Mouse (Mus musculus) forebrain, embryonic 16.5 days (tissue): ENCODE results near the gene Snd1. TPM values are rescaled to one million over a fixed set of nuclear protein-coding genes. Genes with fewer than 3 reads are reported as not detected.
"Not testable (repeated sequence)": the region's sequence is repeated elsewhere in the genome, so short reads cannot be mapped to it uniquely, and the experiment has no call there.

Experiments
- ATAC-seq: fragments of 200-750 bp; cut with Nextera tagmentation; 2 replicates; pipeline ENCODE4 v1.8.0; 2017; ENCODE audit warnings: mild to moderate bottlenecking, moderate library complexity
- H3K27ac ChIP-seq: fragments of 300-500 bp; sonication (generic); 2 replicates; pipeline ENCODE4 v1.5.1; 2014; ENCODE audit warnings: low read length, control low read depth
- H3K27me3 ChIP-seq: fragments of 300-500 bp; sonication (generic); replicated peaks from 2 replicates; pipeline ENCODE4 v1.6.1; 2014; ENCODE audit warnings: low read length; ENCODE audit not compliant: control insufficient read depth, insufficient read depth
- H3K36me3 ChIP-seq: fragments of 300-500 bp; sonication (generic); 2 replicates; pipeline ENCODE4 v1.6.1; 2014; ENCODE audit not compliant: control insufficient read depth, insufficient read depth
- H3K4me1 ChIP-seq: fragments of 300-500 bp; sonication (generic); replicated peaks from 2 replicates; pipeline ENCODE4 v1.6.1; 2014; ENCODE audit warnings: low read length; ENCODE audit not compliant: control insufficient read depth, insufficient read depth
- H3K4me2 ChIP-seq: fragments of 300-500 bp; sonication (generic); 2 replicates; pipeline ENCODE4 v1.6.1; 2014; ENCODE audit warnings: mild to moderate bottlenecking, low read length, control low read depth
- H3K4me3 ChIP-seq: fragments of 300-500 bp; sonication (generic); replicated peaks from 2 replicates; pipeline ENCODE4 v1.5.1; 2014; ENCODE audit warnings: mild to moderate bottlenecking, low read length, control low read depth
- H3K9ac ChIP-seq: fragments of 300-500 bp; sonication (generic); replicated peaks from 2 replicates; pipeline ENCODE4 v1.6.1; 2014; ENCODE audit warnings: low read depth, low read length, control low read depth
- H3K9me3 ChIP-seq: fragments of 300-500 bp; sonication (generic); 2 replicates; pipeline ENCODE4 v1.6.1; 2016; ENCODE audit warnings: low read length; ENCODE audit not compliant: control insufficient read depth
- WGBS: fragments of 180-500 bp; shearing (Covaris S2); extraction: QIAGEN DNeasy Blood & Tissue Kit; methylation state at CpG from one replicate; pipeline ENCODE4 v1.1.7; 2014; 5-methylcytosine and 5-hydroxymethylcytosine counted together
- polyA plus RNA-seq: library from polyadenylated mRNA; unstranded; fragments of >200 nt; fragmentation: Nextera tagmentation; extraction: Ambion mirVana; gene quantifications from 2 replicates; pipeline ENCODE4 v1.2.1, GENCODE M21; 2015

Gene Snd1
- polyA plus RNA-seq, 1 experiment from 2014 or later = 81.0 TPM

DNA sequence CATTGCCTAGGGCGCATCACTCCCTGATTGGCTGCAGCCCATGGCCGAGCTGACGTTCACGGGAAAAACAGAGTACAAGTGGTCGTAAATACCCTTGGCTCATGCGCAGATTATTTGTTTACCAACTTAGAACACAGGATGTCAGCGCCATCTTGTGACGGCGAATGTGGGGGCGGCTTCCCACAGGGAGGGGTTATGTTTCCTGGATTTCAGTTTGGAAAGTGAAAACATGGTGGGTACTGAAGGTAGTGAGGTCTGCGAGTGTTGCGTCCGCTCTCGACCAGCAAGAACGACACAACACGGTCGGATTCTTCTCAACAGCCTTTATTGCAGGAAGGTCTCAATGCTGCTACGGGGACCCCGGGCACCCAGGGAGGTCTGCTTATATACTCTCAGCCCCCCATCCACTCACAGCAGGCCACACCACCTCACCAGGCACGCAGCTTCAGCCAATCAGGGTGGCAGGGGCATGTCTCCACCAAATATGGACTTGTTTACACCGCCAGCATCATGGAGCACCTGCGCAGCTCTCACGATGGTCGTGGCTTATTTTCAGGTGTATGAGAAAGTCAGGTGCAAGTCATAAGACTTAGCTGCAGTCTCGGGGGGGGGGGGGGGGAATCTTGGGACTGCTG lies 454.3 kb downstream of the Snd1 start:
- ATAC-seq = 0 out of 2 replicates have a peak, but pooled peaks have one; percentile 36
- WGBS = 84% methylated on average over 19 of the region's 25 CpGs
- H3K4me2 ChIP-seq = not testable (repeated sequence)

DNA sequence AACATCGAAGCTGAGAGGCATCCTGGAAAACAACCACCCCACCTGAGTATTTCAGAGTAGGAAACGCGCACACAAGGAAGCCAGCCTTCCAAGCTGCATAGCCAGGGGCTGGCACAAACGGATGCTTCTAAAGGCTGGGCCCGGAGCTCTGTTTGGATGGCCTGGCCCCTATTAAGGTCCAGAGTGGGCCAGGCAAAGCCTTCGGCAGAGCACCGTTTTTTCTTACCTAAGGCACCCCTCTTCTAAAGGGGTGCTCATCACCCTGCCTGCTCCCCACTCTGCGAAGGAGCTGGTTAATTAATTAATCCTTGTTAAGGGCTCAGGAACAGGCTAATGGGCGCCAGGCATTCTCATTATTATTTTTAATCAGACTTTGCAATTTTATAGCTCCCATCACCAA lies 456.3 kb downstream of the Snd1 start:
- ATAC-seq = 0 out of 2 replicates have a peak, but pooled peaks have one; percentile 1
- 11% methylated on average over 9 of the region's 9 CpGs for WGBS
- Histone ChIP-seq H3K4me2 (peak overlapping the region; percentile 63), H3K27ac (no peak overlapping the region), H3K9me3 (no peaks in the 10 kb centered on the region), H3K27me3 (no peaks in the 10 kb centered on the region), H3K4me1 (peaks cover 17% of the 10 kb centered on the region), H3K4me3 (no peak overlapping the region; the same call in 1 of the 2 replicates), H3K9ac (peak overlapping the region; percentile 17; the same call in 1 of the 2 replicates), H3K36me3 (no peaks in the 10 kb centered on the region)

More for the DNA sequence above, 454.3 kb downstream of the Snd1 start:
- H3K9me3 ChIP-seq, H3K9ac ChIP-seq, H3K27ac ChIP-seq, H3K27me3 ChIP-seq, H3K36me3 ChIP-seq, H3K4me3 ChIP-seq: not testable (repeated sequence)
- H3K4me1 ChIP-seq = peaks cover 17% of the 10 kb centered on the region

DNA sequence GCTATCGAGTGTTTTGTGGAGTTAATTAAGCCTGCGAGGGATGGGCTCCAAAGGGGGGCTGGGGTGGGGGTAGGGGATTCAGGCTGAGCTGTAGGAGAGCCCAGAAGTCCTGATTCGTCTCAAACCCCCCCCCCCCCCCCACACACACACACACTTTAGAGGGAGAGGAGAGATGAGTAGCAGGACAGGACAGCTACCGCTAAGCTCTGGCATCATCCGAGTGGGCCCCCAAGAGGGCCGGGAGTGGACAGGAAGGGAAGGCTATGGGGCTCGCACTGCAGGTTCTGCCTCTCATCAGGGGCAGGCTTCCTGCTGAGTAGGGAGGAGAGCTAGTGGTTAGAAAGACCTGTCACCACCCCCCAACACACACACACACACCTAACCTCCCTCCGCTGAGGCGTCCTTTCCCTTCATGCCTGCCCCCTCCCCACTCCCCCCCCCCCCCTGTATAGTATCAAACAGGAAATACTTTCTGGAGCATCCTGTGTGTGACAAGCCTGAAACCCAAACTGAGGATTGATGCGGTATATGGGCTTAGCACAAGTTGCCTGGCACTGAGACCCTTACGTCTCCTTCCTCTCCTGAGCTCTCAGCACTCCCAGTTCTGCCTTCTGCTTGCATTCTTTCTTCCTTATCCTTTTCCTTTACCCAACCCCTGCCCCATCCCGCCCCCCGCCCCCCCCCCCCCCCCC lies 456.8 kb downstream of the Snd1 start:
- ATAC-seq = peak; percentile 62
- H3K36me3 ChIP-seq = no peaks in the 10 kb centered on the region
- peak overlapping the region; percentile 63 for H3K4me2 ChIP-seq
- H3K4me1 ChIP-seq = peaks cover 17% of the 10 kb centered on the region
- peak overlapping the region; percentile 35 for H3K4me3 ChIP-seq
- no peaks in the 10 kb centered on the region for H3K9me3 ChIP-seq
- H3K9ac ChIP-seq = peak overlapping the region; percentile 17; the same call in 1 of the 2 replicates
- 1% methylated on average over 12 of the region's 13 CpGs for WGBS
- H3K27ac ChIP-seq = no peak overlapping the region
- H3K27me3 ChIP-seq = no peaks in the 10 kb centered on the region

DNA sequence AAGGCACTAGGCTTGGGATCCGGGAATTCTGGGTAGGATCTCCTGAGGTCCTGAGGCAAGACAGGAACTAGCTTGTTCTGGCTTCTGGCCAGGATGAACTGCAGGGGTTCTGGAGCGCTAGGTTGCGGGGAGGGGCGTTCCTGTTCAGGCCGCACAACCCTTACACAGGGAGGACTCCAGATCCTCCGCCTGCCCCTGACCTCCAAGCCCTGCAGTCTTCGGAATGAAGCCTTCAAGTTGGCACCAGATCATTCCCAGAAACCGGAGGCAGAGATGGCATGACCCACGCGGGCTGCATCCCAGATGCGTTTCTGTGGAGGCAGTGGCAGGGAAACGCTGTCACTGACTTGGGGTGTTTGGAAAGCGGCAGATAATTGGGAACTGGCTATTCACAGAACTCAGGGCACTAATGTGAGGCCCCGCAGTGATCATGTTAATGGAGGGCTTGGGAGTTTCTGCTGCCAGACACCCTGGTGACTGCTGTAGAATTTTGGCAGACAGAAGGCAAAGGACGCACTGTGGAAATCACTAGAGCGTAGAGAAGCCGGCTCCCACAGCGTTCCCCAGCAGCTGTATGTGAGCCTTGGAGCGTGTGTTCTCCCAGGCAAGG lies 457.5 kb downstream of the Snd1 start:
- Histone ChIP-seq H3K9me3 (no peaks in the 10 kb centered on the region), H3K4me3 (peak overlapping the region; percentile 35), H3K9ac (peak overlapping the region; percentile 51), H3K4me1 (peaks cover 17% of the 10 kb centered on the region), H3K27ac (peak overlapping the region; percentile 41; the same call in 1 of the 2 replicates), H3K36me3 (no peaks in the 10 kb centered on the region), H3K27me3 (no peaks in the 10 kb centered on the region), H3K4me2 (peak overlapping the region; percentile 63)
- 1% methylated on average over 19 of the region's 19 CpGs for WGBS
- ATAC-seq = peak; percentile 74

DNA sequence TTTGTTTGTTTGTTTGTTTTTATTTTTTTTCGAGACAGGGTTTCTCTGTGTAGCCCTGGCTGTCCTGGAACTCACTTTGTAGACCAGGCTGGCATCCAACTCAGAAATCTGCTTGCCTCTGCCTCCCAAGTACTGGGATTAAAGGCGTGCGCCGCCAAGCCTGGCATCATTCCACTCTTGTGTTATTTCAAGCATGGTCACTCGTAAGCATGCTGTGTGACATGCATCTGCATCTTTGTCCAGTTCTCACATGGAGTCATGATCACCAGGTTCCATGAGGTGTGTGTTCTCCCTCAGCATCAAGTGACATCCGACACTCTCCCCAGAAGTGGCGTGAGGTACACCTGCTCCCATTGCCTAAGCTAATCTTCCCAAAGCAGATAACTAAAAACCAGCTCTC lies 460.8 kb downstream of the Snd1 start:
- H3K36me3 ChIP-seq = no peaks in the 10 kb centered on the region
- H3K4me2 ChIP-seq = no peak overlapping the region
- H3K9me3 ChIP-seq = no peaks in the 10 kb centered on the region
- H3K4me1 ChIP-seq = peaks cover 17% of the 10 kb centered on the region
- 88% methylated on average over 7 of the region's 7 CpGs for WGBS
- no peak overlapping the region for H3K27ac ChIP-seq
- ATAC-seq = no peak
- H3K4me3 ChIP-seq = no peak overlapping the region
- H3K27me3 ChIP-seq = no peaks in the 10 kb centered on the region
- no peak overlapping the region for H3K9ac ChIP-seq

DNA sequence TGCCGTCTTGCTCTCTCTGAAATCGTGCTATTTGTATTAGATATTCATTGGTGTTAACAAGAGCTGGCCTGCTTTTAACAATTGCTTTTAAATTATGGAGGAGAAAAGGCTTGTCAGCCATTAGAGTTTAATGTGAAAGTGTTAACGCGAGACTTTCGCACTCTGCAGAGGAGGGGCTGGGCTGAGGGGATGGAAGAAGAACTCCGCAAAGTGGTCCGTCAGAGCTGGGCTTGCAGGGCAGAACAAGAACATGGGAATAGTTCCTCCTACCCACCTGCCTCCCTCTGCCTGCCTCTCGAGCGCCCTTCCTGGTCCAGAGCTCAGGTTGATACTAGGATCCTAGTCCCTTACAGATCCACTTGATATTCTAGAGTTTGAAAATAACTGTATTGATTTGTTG lies 472.3 kb downstream of the Snd1 start:
- Histone ChIP-seq H3K4me2 (no peak overlapping the region), H3K27me3 (no peaks in the 10 kb centered on the region), H3K27ac (no peak overlapping the region), H3K4me1 (no peaks in the 10 kb centered on the region), H3K4me3 (no peak overlapping the region), H3K9ac (no peak overlapping the region), H3K9me3 (no peaks in the 10 kb centered on the region), H3K36me3 (no peaks in the 10 kb centered on the region)
- 57% methylated on average over 9 of the region's 9 CpGs for WGBS
- no peak for ATAC-seq

DNA sequence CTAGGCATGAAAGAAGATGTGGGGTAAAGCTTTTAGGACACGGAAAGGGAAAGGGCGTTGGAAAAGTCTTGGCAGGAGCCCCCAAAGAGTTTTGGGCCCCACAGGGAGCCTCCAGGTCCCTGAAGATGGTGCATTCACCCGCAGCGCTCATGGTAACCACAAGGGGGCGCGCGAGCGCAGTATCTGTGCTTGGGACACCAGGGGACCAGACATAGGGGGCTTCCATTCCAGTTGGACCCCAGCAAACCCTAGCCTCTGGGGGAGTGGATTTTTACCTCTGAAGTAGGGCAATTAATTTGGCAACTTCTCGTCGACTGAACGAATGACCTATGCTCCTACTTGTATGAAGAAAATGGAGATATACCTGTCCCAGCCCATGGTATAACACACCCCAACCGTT lies 474.3 kb downstream of the Snd1 start:
- Histone ChIP-seq H3K4me2 (no peak overlapping the region), H3K9me3 (no peaks in the 10 kb centered on the region), H3K27ac (no peak overlapping the region), H3K9ac (no peak overlapping the region), H3K36me3 (no peaks in the 10 kb centered on the region), H3K4me1 (no peaks in the 10 kb centered on the region), H3K27me3 (no peaks in the 10 kb centered on the region), H3K4me3 (no peak overlapping the region)
- ATAC-seq = peak; percentile 72; the same call in 1 of the 2 replicates
- WGBS = 20% methylated on average over 12 of the region's 12 CpGs

DNA sequence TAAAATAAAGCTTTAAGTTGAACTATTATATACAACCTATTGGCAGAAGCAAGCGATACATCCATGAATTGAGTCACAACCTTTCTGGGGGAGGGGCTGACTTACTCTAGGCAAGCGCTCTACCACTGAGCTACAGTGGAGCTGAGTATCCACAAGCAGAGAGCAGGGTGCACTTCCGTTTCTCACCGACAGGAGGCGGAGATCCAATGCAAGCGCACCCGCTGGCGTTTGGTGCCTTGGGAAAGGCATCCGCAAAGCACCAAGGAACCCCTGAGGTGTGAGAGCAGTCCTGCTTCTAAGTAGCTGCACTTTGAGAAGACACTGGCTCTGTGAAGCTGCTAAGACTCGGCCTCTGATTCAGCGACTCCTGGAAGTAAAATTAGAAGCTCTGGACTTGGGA lies 480.6 kb downstream of the Snd1 start:
- Histone ChIP-seq H3K36me3 (no peaks in the 10 kb centered on the region), H3K27me3 (no peaks in the 10 kb centered on the region), H3K4me2 (no peak overlapping the region), H3K9ac (no peak overlapping the region), H3K4me3 (no peak overlapping the region), H3K4me1 (no peaks in the 10 kb centered on the region), H3K27ac (no peak overlapping the region), H3K9me3 (no peaks in the 10 kb centered on the region)
- ATAC-seq = no peak
- WGBS = 21% methylated on average over 11 of the region's 11 CpGs

DNA sequence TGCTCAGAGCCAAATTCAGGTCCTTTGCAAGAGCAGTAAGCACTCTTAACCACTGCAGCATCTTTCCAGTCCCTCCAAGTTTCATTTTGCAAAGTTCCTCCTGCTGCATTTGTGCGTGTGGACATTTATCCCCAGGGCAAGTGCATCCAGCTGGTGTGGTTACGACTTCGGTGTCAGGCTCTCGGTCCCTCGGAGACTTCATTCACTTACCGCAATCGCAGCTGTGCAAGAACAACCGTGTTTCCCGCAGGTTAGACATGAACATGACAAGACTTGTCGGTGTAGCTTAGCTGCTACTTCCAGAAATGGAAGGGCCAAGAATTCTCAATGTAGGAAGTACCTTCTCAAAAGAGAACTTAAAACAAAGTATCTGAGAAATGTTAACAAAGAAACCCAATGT lies 482.5 kb downstream of the Snd1 start:
- no peaks in the 10 kb centered on the region for H3K4me1 ChIP-seq
- no peaks in the 10 kb centered on the region for H3K9me3 ChIP-seq
- H3K4me2 ChIP-seq = no peak overlapping the region
- ATAC-seq = no peak
- no peak overlapping the region for H3K9ac ChIP-seq
- H3K27me3 ChIP-seq = no peaks in the 10 kb centered on the region
- H3K27ac ChIP-seq = no peak overlapping the region
- no peak overlapping the region for H3K4me3 ChIP-seq
- no peaks in the 10 kb centered on the region for H3K36me3 ChIP-seq
- WGBS = 87% methylated on average over 10 of the region's 10 CpGs
